Mouse (Mus musculus) hindbrain, embryonic 15.5 days (tissue): ENCODE data around the gene Taf6l. TPM values are rescaled to one million over a fixed set of nuclear protein-coding genes. Genes with fewer than 3 reads are reported as not detected.

Experiments
- ATAC-seq: fragments of 200-750 bp; cut with Nextera tagmentation; 2 replicates; pipeline ENCODE4 v1.8.0; 2017; ENCODE audit warnings: low read depth, moderate number of reproducible peaks, moderate TSS enrichment; ENCODE audit not compliant: low FRiP score
- H3K27ac ChIP-seq: fragments of 300-500 bp; sonication (generic); replicated peaks from 2 replicates; pipeline ENCODE4 v1.5.1; 2015; ENCODE audit warnings: mild to moderate bottlenecking, inconsistent platforms
- H3K27me3 ChIP-seq: fragments of 300-500 bp; sonication (generic); 2 replicates; pipeline ENCODE4 v1.6.1; 2015; ENCODE audit warnings: control low read depth, inconsistent platforms
- H3K36me3 ChIP-seq: fragments of 300-500 bp; sonication (generic); 2 replicates; pipeline ENCODE4 v1.6.1; 2015; ENCODE audit warnings: control low read depth, inconsistent platforms
- H3K4me1 ChIP-seq: fragments of 300-500 bp; sonication (generic); replicated peaks from 2 replicates; pipeline ENCODE4 v1.6.1; 2015; ENCODE audit warnings: control low read depth, inconsistent platforms
- H3K4me2 ChIP-seq: fragments of 300-500 bp; sonication (generic); 2 replicates; pipeline ENCODE4 v1.6.1; 2015; ENCODE audit warnings: moderate library complexity, mild to moderate bottlenecking, inconsistent platforms
- H3K4me3 ChIP-seq: fragments of 300-500 bp; sonication (generic); 2 replicates; pipeline ENCODE4 v1.5.1; 2015; ENCODE audit warnings: mild to moderate bottlenecking, inconsistent platforms
- H3K9ac ChIP-seq: fragments of 300-500 bp; sonication (generic); 2 replicates; pipeline ENCODE4 v1.6.1; 2015; ENCODE audit warnings: inconsistent platforms
- H3K9me3 ChIP-seq: fragments of 300-500 bp; sonication (generic); 2 replicates; pipeline ENCODE4 v1.6.1; 2016; ENCODE audit warnings: control low read depth, inconsistent platforms
- WGBS: fragments of 180-500 bp; shearing (Covaris S2); methylation state at CpG from one replicate; pipeline ENCODE4 v1.1.7; 2015; 5-methylcytosine and 5-hydroxymethylcytosine counted together
- microRNA-seq: library from miRNA; unstranded; fragments of <30 nt; microRNA quantifications from one replicate; pipeline ENCODE4, GENCODE M21; 2016
- polyA plus RNA-seq: library from polyadenylated mRNA; unstranded; fragments of >200 nt; fragmentation: Nextera tagmentation; extraction: Ambion mirVana; gene quantifications from 2 replicates; pipeline ENCODE4 v1.2.1, GENCODE M21; 2015

Gene Taf6l
- polyA plus RNA-seq, 1 experiment from 2014 or later = 30.5 TPM

GRCm38 (mm10) chr19:8727495-8728114 is 58.6 kb downstream of the Taf6l start:
- 29% methylated on average over 5 of the region's 5 CpGs for WGBS
- H3K27ac ChIP-seq = no peak overlapping the region
- peaks cover 15% of the 10 kb centered on the region for H3K4me1 ChIP-seq
- H3K36me3 ChIP-seq = peaks cover 28% of the 10 kb centered on the region
- no peaks in the 10 kb centered on the region for H3K27me3 ChIP-seq
- no peak overlapping the region for H3K4me2 ChIP-seq
- no peak for ATAC-seq
- H3K4me3 ChIP-seq = no peak overlapping the region
- H3K9me3 ChIP-seq = no peaks in the 10 kb centered on the region
- no peak overlapping the region for H3K9ac ChIP-seq

GRCm38 (mm10) chr19:8726609-8727390 is 59.4 kb downstream of the Taf6l start:
- no peak for ATAC-seq
- H3K9me3 ChIP-seq = no peaks in the 10 kb centered on the region
- WGBS = 23% methylated on average over 3 of the region's 3 CpGs

GRCm38 (mm10) chr19:8725081-8725613 is 61.1 kb downstream of the Taf6l start:
- ATAC-seq = no peak
- H3K4me2 ChIP-seq = peak overlapping the region; percentile 61
- H3K4me1 ChIP-seq = peaks cover 34% of the 10 kb centered on the region
- H3K9me3 ChIP-seq = no peaks in the 10 kb centered on the region
- 54% methylated on average over 4 of the region's 4 CpGs for WGBS
- no peak overlapping the region for H3K27ac ChIP-seq
- peaks cover 28% of the 10 kb centered on the region for H3K36me3 ChIP-seq
- peak overlapping the region; percentile 71 for H3K4me3 ChIP-seq
- H3K9ac ChIP-seq = peak overlapping the region; percentile 75; the same call in 1 of the 2 replicates
- H3K27me3 ChIP-seq = no peaks in the 10 kb centered on the region

More at GRCm38 (mm10) chr19:8726609-8727390, 59.4 kb downstream of the Taf6l start:
- no peak overlapping the region for H3K4me2 ChIP-seq
- H3K4me3 ChIP-seq = no peak overlapping the region
- H3K36me3 ChIP-seq = peaks cover 28% of the 10 kb centered on the region
- no peaks in the 10 kb centered on the region for H3K27me3 ChIP-seq
- H3K4me1 ChIP-seq = peaks cover 21% of the 10 kb centered on the region
- no peak overlapping the region for H3K27ac ChIP-seq
- H3K9ac ChIP-seq = no peak overlapping the region

Small RNAs within 50 kb of the gene (microRNA-seq; reads per million reads assigned to microRNA genes)
- gene Mir6992 = not detected

Other genes starting within 250 kb of the Taf6l start
- 12.0 and 12.7 TPM in 2 replicates for gene Slc22a8, start 195.2 kb downstream of the Taf6l start, polyA plus RNA-seq
- 9.6 and 11.9 TPM in 2 replicates for gene Slc22a6, start 168.4 kb downstream of the Taf6l start, polyA plus RNA-seq
- gene Chrm1, start 122.6 kb downstream of the Taf6l start, polyA plus RNA-seq = 0.54 and 0.67 TPM in 2 replicates
- gene Slc3a2, start 63.0 kb downstream of the Taf6l start, polyA plus RNA-seq = 170 and 175 TPM in 2 replicates
- 91.9 and 96.1 TPM in 2 replicates for gene Wdr74, start 50.6 kb downstream of the Taf6l start, polyA plus RNA-seq
- 1.3 and 1.7 TPM in 2 replicates for gene 1700092M07Rik, start 45.7 kb downstream of the Taf6l start, polyA plus RNA-seq
- 113 and 122 TPM in 2 replicates for gene Stx5a, start 45.0 kb downstream of the Taf6l start, polyA plus RNA-seq
- gene Nxf1, start 29.3 kb downstream of the Taf6l start, polyA plus RNA-seq = 142 and 145 TPM in 2 replicates
- 213 and 214 TPM in 2 replicates for gene Tmem223, start 15.4 kb downstream of the Taf6l start, polyA plus RNA-seq
- gene Tmem179b, start 11.9 kb downstream of the Taf6l start, polyA plus RNA-seq = 31.6 and 33.1 TPM in 2 replicates
- 133 and 144 TPM in 2 replicates for gene Polr2g, start 12.2 kb upstream of the Taf6l start, polyA plus RNA-seq
- 7.8 and 8.6 TPM in 2 replicates for gene Zbtb3, start 16.1 kb upstream of the Taf6l start, polyA plus RNA-seq
- gene Ttc9c, start 32.9 kb upstream of the Taf6l start, polyA plus RNA-seq = 56.8 and 58.6 TPM in 2 replicates
- 5.4 and 6.5 TPM in 2 replicates for gene Hnrnpul2, start 33.6 kb upstream of the Taf6l start, polyA plus RNA-seq
- not detected in 2 replicates for gene AC129217.1, start 43.4 kb upstream of the Taf6l start, polyA plus RNA-seq
- gene Bscl2, start 51.0 kb upstream of the Taf6l start, polyA plus RNA-seq = 101 and 104 TPM in 2 replicates
- gene Gng3, start 52.8 kb upstream of the Taf6l start, polyA plus RNA-seq = 450 and 460 TPM in 2 replicates
- gene Lrrn4cl, start 64.4 kb upstream of the Taf6l start, polyA plus RNA-seq = 0.61 and 0.92 TPM in 2 replicates
- gene Ubxn1, start 85.1 kb upstream of the Taf6l start, polyA plus RNA-seq = 141 and 145 TPM in 2 replicates
- 60.2 and 61.5 TPM in 2 replicates for gene Uqcc3, start 94.5 kb upstream of the Taf6l start, polyA plus RNA-seq
- 43.0 and 45.2 TPM in 2 replicates for gene Lbhd1, start 97.3 kb upstream of the Taf6l start, polyA plus RNA-seq
- not detected in 2 replicates for gene Gm49403, start 97.5 kb upstream of the Taf6l start, polyA plus RNA-seq
- gene 1810009A15Rik, start 102.4 kb upstream of the Taf6l start, polyA plus RNA-seq = 45.3 and 51.6 TPM in 2 replicates
- not detected in 2 replicates for gene Gm49416, start 102.5 kb upstream of the Taf6l start, polyA plus RNA-seq
- 33.0 and 35.3 TPM in 2 replicates for gene Ints5, start 106.6 kb upstream of the Taf6l start, polyA plus RNA-seq
- gene Ganab, start 111.7 kb upstream of the Taf6l start, polyA plus RNA-seq = 83.0 and 84.9 TPM in 2 replicates
- gene B3gat3, start 134.0 kb upstream of the Taf6l start, polyA plus RNA-seq = 94.3 and 98.1 TPM in 2 replicates
- 2.7 and 3.1 TPM in 2 replicates for gene Rom1, start 142.9 kb upstream of the Taf6l start, polyA plus RNA-seq
- gene Eml3, start 143.1 kb upstream of the Taf6l start, polyA plus RNA-seq = 9.9 and 12.8 TPM in 2 replicates
- 103 and 109 TPM in 2 replicates for gene Mta2, start 155.5 kb upstream of the Taf6l start, polyA plus RNA-seq
- gene Tut1, start 167.4 kb upstream of the Taf6l start, polyA plus RNA-seq = 24.9 and 25.4 TPM in 2 replicates
- 289 TPM in 2 replicates for gene Eef1g, start 180.6 kb upstream of the Taf6l start, polyA plus RNA-seq
- gene Ahnak, start 202.9 kb upstream of the Taf6l start, polyA plus RNA-seq = 4.6 TPM in 2 replicates